Mouse (Mus musculus) frontal cortex, adult (tissue): ENCODE data around the gene Map6.
A peak's percentile ranks its signal among the peaks of the same experiment; 100 is the strongest.

ENCODE experiments used
- ATAC-seq: cut with Nextera tagmentation; 2 replicates; pipeline ENCODE4 v1.9.2; 2017; ENCODE audit warnings: mild to moderate bottlenecking, moderate library complexity, mixed read lengths; ENCODE audit not compliant: low TSS enrichment

Gene Map6

GRCm38 (mm10) chr7:99267251-99267896 lies at the start of gene Map6:
Gene Map6 (plus strand): TSS chr7:99267447.
- peak; percentile 80 for ATAC-seq

GRCm38 (mm10) chr7:99224225-99224624 lies 43.0 kb upstream of the Map6 start:
- ATAC-seq = 0 out of 2 replicates have a peak, but pooled peaks have one; percentile 41

GRCm38 (mm10) chr7:99224648-99225190 lies 42.5 kb upstream of the Map6 start:
- no peak for ATAC-seq

GRCm38 (mm10) chr7:99225421-99225820 lies 41.8 kb upstream of the Map6 start:
- ATAC-seq = no peak

- ATAC-seq = no peak
These were observed 40.6 kb upstream of the Map6 start for GRCm38 (mm10) chr7:99226662-99227061.

GRCm38 (mm10) chr7:99227267-99227666 lies 40.0 kb upstream of the Map6 start:
- no peak for ATAC-seq

- no peak for ATAC-seq
These were observed 38.4 kb upstream of the Map6 start for GRCm38 (mm10) chr7:99228825-99229224.

- peak; percentile 69; the same call in 1 of the 2 replicates for ATAC-seq
These were observed 37.8 kb upstream of the Map6 start for GRCm38 (mm10) chr7:99229411-99229810.

GRCm38 (mm10) chr7:99230061-99230747 lies 37.0 kb upstream of the Map6 start:
- ATAC-seq = no peak

- ATAC-seq = no peak
These were observed 34.7 kb upstream of the Map6 start for GRCm38 (mm10) chr7:99232571-99232970.

- ATAC-seq = no peak
These were observed 32.3 kb upstream of the Map6 start for GRCm38 (mm10) chr7:99234916-99235315.

- ATAC-seq = no peak
These were observed 31.6 kb upstream of the Map6 start for GRCm38 (mm10) chr7:99235657-99236056.

- ATAC-seq = no peak
These were observed 30.2 kb upstream of the Map6 start for GRCm38 (mm10) chr7:99236888-99237660.

GRCm38 (mm10) chr7:99238417-99238816 lies 28.8 kb upstream of the Map6 start, which contains the start of gene Mogat2:
Gene Mogat2 (minus strand): TSS chr7:99238619.
- ATAC-seq = no peak

GRCm38 (mm10) chr7:99242097-99242496 lies 25.1 kb upstream of the Map6 start:
- no peak for ATAC-seq

- no peak for ATAC-seq
These were observed 19.0 kb upstream of the Map6 start for GRCm38 (mm10) chr7:99248157-99248742.

- ATAC-seq = peak; percentile 82
These were observed 18.2 kb upstream of the Map6 start for GRCm38 (mm10) chr7:99248906-99249581.

GRCm38 (mm10) chr7:99249582-99249911 lies 17.7 kb upstream of the Map6 start:
- peak; percentile 87 for ATAC-seq

- ATAC-seq = no peak
These were observed 16.9 kb upstream of the Map6 start for GRCm38 (mm10) chr7:99250386-99250785.

- ATAC-seq = peak; percentile 98
These were observed 12.2 kb upstream of the Map6 start for GRCm38 (mm10) chr7:99255006-99255405.

- ATAC-seq = no peak
These were observed 5.3 kb upstream of the Map6 start for GRCm38 (mm10) chr7:99261900-99262299.
